Mouse (Mus musculus): ENCODE results near the gene Galnt4. TPM values are rescaled to one million over a fixed set of nuclear protein-coding genes. Genes with fewer than 3 reads are reported as not detected.
"Not testable (repeated sequence)": the region's sequence is repeated elsewhere in the genome, so short reads cannot be mapped to it uniquely, and the experiment has no call there.

Gene Galnt4
- polyA plus RNA-seq, 1 experiment, result 1.3 TPM

DNA sequence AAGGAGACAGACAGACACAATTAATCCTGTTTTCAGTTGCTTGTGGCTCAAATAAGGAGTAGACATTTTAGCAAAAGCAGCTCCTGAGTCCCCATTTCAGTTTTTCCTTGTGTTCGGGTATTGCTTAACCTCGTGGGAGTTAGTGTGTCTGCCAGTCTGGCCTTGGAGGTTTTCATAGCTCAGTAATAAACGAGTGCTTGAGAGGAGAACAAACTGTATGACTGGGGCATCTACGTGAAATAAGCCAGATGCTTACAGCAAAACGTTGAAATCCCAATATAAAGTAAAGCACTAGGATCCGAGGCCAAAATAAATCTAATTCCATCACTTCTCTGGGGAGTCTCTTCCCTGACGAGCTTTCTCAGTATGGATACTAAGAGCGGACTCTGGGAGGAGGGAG, 37.7 kb downstream of the Galnt4 start:
- Histone ChIP-seq H3K4me1 (ENCODE audit: control insufficient read depth, insufficient read depth, low read length) (no peaks in the 10 kb centered on the region), H3K4me3 (ENCODE audit: insufficient read depth, low read length) (no peak overlapping the region), H3K27ac (ENCODE audit: insufficient read depth, low read length) (no peak overlapping the region)
- TF ChIP-seq POLR2A (IDR thresholded peaks at IDR 0.05; ENCODE audit: extremely low read depth, insufficient read depth, low read length), result no peak
- TF ChIP-seq CTCF (IDR thresholded peaks at IDR 0.05; ENCODE audit: extremely low read depth, insufficient read depth, low read length), result no peak

DNA sequence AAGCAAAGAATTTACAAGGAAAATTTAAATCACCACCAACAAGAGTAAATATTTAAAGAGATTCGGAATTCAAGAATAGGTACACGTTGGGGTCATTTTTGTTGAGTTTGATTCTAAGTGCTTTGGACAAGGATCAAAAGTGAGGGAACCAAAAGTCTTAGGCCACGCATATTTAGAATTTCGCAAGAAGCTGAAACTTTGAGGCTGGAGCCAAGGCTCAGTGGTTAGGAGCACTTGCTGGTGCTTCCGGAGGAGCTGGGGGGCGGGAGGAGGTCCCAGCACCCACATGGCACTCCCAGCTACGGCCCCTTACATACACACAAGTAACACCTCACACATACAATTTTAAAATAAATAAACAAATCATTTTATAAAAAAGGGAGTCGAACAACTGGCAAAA, 38.6 kb downstream of the Galnt4 start:
- TF ChIP-seq CTCF (IDR thresholded peaks at IDR 0.05; ENCODE audit: extremely low read depth, insufficient read depth, low read length) (no peak), POLR2A (IDR thresholded peaks at IDR 0.05; ENCODE audit: extremely low read depth, insufficient read depth, low read length) (no peak)
- Histone ChIP-seq H3K27ac (ENCODE audit: insufficient read depth, low read length) (no peak overlapping the region), H3K4me3 (ENCODE audit: insufficient read depth, low read length) (no peak overlapping the region), H3K4me1 (ENCODE audit: control insufficient read depth, insufficient read depth, low read length) (no peaks in the 10 kb centered on the region)

DNA sequence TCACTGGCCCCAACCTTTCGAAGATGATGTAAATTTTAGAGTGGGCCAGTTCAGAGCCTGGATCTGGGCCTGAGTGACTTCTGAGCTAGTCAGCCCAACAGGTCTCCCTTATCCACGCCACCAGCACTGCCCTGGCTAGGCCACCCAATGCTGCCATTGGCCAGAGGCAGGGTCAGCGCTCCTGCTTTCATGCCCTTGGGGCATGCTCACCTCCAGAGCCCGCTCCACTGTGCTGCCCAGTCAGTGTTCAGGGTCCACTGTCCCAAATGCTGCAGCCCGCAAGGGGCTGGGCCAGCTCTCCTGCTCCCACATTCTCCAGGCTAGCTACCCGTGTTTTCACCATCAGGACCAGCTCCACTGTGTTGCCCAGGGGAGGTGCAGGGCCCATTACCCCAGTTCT, 42.1 kb downstream of the Galnt4 start:
- TF ChIP-seq POLR2A (IDR thresholded peaks at IDR 0.05; ENCODE audit: extremely low read depth, insufficient read depth, low read length) (no peak), CTCF (IDR thresholded peaks at IDR 0.05; ENCODE audit: extremely low read depth, insufficient read depth, low read length) (no peak)
- H3K4me3 ChIP-seq (ENCODE audit: insufficient read depth, low read length), result no peak overlapping the region
- H3K4me1 ChIP-seq (ENCODE audit: control insufficient read depth, insufficient read depth, low read length), result no peaks in the 10 kb centered on the region
- H3K27ac ChIP-seq (ENCODE audit: insufficient read depth, low read length), result no peak overlapping the region

DNA sequence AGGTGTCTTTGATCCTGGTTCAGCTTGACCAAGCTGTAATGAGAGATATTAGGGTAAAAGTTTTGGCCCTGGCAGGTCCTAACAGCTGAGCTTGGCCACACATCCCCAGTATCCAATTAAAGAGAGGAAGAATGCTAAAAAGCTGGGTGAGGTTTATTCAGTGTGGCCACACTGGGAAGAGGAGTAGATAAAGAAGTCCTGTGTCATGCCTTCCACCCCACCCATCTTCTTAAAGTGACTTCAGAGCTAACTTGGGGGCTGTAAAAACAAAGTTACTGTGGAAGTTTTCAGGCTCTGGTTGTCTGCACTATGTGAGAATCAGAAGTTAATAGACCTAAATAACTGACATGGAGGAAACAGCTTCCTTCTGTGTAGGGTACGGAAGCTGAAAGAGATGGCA, 43.6 kb downstream of the Galnt4 start:
- Histone ChIP-seq H3K4me3 (ENCODE audit: insufficient read depth, low read length) (no peak overlapping the region), H3K27ac (ENCODE audit: insufficient read depth, low read length) (no peak overlapping the region), H3K4me1 (ENCODE audit: control insufficient read depth, insufficient read depth, low read length) (no peaks in the 10 kb centered on the region)
- TF ChIP-seq CTCF (IDR thresholded peaks at IDR 0.05; ENCODE audit: extremely low read depth, insufficient read depth, low read length) (no peak), POLR2A (IDR thresholded peaks at IDR 0.05; ENCODE audit: extremely low read depth, insufficient read depth, low read length) (no peak)

DNA sequence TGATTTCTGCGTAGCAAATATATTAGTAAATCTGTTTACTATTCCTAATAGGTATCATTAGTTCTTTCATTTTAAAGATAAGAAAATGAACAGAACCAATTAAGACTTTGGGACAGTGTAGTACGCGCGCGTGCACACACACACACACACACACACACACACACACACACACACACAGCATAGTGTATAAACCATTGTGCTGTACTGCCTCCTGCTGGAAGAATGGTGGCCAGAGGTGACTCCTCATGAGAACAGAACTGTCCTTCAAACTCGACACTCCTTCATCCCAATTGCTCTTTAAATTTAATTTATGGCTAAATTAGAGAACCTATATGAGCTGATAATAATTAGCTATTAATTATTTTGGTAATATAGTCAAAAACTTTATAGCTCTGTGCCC, 44.1 kb downstream of the Galnt4 start:
- H3K4me3 ChIP-seq (ENCODE audit: insufficient read depth, low read length), result no peak overlapping the region
- H3K27ac ChIP-seq (ENCODE audit: insufficient read depth, low read length), result no peak overlapping the region
- no peaks in the 10 kb centered on the region for H3K4me1 ChIP-seq (ENCODE audit: control insufficient read depth, insufficient read depth, low read length)
- peak; percentile 39; the same call in 1 of the 2 replicates for TF ChIP-seq CTCF (IDR thresholded peaks at IDR 0.05; ENCODE audit: extremely low read depth, insufficient read depth, low read length)
- no peak for TF ChIP-seq POLR2A (IDR thresholded peaks at IDR 0.05; ENCODE audit: extremely low read depth, insufficient read depth, low read length)

DNA sequence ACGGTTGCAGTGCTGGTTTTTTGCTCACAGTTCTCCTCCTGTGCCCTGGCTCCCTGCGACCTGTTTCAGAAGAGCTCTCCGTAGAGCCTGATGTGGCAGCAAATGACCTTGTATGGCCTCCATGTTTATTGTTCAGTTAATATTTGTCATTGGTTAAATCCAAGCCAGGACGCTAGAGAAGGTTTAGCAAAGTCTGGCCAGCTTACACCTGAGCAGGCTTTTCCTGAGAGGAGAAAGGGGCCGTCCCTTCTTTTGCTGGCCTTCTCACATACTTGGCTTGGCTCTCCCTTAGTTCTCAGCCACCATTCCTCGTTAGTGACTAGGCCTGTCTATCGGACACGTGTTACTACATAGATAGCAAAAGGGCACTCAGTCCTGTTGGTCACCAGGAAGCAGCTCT, 46.7 kb downstream of the Galnt4 start:
- Histone ChIP-seq H3K4me3 (ENCODE audit: insufficient read depth, low read length) (no peak overlapping the region), H3K4me1 (ENCODE audit: control insufficient read depth, insufficient read depth, low read length) (no peaks in the 10 kb centered on the region), H3K27ac (ENCODE audit: insufficient read depth, low read length) (no peak overlapping the region)
- no peak for TF ChIP-seq POLR2A (IDR thresholded peaks at IDR 0.05; ENCODE audit: extremely low read depth, insufficient read depth, low read length)
- no peak for TF ChIP-seq CTCF (IDR thresholded peaks at IDR 0.05; ENCODE audit: extremely low read depth, insufficient read depth, low read length)

DNA sequence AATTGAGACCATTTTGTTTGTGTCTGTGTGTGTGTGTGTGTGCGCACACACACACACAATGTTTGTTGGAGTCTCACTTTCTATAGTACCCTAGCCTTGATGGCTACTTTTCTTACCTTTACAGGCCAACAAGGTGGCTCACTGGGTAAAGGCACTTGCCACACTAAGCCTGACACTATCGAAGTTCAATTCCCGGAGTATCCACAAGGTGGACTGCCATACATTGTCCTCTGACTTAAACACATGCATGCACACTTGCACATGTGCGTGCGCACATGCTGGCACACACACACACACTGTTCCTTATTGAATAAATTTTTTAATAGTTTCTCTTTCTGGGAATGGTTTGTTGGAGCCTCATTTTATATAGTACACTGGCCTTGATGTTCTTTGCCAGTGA, 48.8 kb downstream of the Galnt4 start:
- Histone ChIP-seq H3K4me3 (ENCODE audit: insufficient read depth, low read length) (no peak overlapping the region), H3K4me1 (ENCODE audit: control insufficient read depth, insufficient read depth, low read length) (no peaks in the 10 kb centered on the region)
- TF ChIP-seq POLR2A (IDR thresholded peaks at IDR 0.05; ENCODE audit: extremely low read depth, insufficient read depth, low read length) (no peak), CTCF (IDR thresholded peaks at IDR 0.05; ENCODE audit: extremely low read depth, insufficient read depth, low read length) (no peak)

DNA sequence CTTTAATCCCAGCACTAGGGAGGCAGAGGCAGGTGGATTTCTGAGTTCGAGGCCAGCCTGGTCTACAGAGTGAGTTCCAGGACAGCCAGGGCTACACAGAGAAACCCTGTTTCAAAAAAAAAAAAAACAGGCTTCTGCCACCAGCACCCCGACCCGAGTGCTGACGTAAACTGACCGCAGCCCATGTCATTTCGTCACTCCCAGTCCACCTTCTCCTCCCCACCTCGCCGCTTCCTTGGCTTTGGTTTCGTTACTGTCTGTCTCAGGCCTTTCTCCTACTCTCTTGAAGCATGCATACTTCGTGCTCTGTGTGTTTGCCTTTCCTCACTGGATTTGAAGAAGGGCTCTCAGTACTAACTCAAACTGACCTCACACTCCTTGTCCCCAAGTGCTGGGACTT, 49.7 kb downstream of the Galnt4 start:
- not testable (repeated sequence) for H3K27ac ChIP-seq (ENCODE audit: insufficient read depth, low read length); H3K4me1 ChIP-seq (ENCODE audit: control insufficient read depth, insufficient read depth, low read length); H3K4me3 ChIP-seq (ENCODE audit: insufficient read depth, low read length)

More for the DNA sequence above, 48.8 kb downstream of the Galnt4 start:
- no peak overlapping the region for H3K27ac ChIP-seq (ENCODE audit: insufficient read depth, low read length)

DNA sequence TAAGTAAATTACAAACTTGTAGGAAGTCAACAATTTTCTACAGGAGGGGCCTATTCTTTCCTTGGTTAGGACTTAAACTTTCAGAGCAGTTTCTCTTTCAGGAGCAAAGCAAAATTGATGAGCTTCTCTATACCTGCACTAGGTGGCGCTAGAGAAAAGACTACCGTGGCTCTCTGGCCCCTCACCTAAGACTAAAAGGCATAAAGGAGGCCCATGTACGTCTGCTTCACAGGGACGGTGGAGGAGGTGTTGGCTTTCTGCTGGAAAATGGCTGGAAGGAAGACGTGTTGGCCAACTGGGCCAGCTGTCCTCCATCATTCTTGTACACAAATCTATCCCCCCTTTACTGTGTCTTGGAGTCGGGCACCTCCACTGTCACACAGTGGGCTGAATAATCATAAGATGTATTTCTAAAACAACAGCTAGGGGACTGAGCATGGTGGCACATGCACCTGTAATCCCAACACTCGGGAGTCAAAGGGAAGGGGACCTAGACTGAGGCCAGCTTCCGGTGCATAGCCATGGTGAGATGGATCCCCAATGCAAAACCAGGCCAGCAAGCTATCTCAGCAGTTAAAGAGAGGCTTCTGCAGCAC, 54.1 kb downstream of the Galnt4 start:
- TF ChIP-seq CTCF (IDR thresholded peaks at IDR 0.05; ENCODE audit: extremely low read depth, insufficient read depth, low read length) (peak; percentile 60), POLR2A (IDR thresholded peaks at IDR 0.05; ENCODE audit: extremely low read depth, insufficient read depth, low read length) (no peak)
- H3K4me1 ChIP-seq (ENCODE audit: control insufficient read depth, insufficient read depth, low read length), result peaks cover 2% of the 10 kb centered on the region; the same call in 1 of the 2 replicates
- no peak overlapping the region for H3K4me3 ChIP-seq (ENCODE audit: insufficient read depth, low read length)
- no peak overlapping the region for H3K27ac ChIP-seq (ENCODE audit: insufficient read depth, low read length)

Other genes with a start within 250 kb of the Galnt4 start
- 340 and 362 TPM in 2 replicates for gene Atp2b1, start 193.8 kb upstream of the Galnt4 start, polyA plus RNA-seq (2012; rRNA removed)
- gene Poc1b, start 1.1 kb upstream of the Galnt4 start, polyA plus RNA-seq (2012; rRNA removed), result 9.1 and 11.2 TPM in 2 replicates
- gene Phxr2, start 18.2 kb downstream of the Galnt4 start, polyA plus RNA-seq (2012; rRNA removed), result not detected in 2 replicates
- gene Dusp6, start 155.1 kb downstream of the Galnt4 start, polyA plus RNA-seq (2012; rRNA removed), result 69.9 and 75.8 TPM in 2 replicates